Mouse (Mus musculus) stomach, embryonic 16.5 days (tissue): Measurements from ENCODE around the gene Adgrg7. TPM values are rescaled to one million over a fixed set of nuclear protein-coding genes. Genes with fewer than 3 reads are reported as not detected.

ENCODE experiments used
- ATAC-seq: fragments of 200-750 bp; cut with Nextera tagmentation; 2 replicates; pipeline ENCODE4 v1.8.0; 2017; ENCODE audit warnings: moderate number of reproducible peaks, moderate TSS enrichment; ENCODE audit not compliant: insufficient read depth, low FRiP score
- H3K27ac ChIP-seq: fragments of 300-500 bp; sonication (generic); 2 replicates; pipeline ENCODE4 v1.5.1; 2014; ENCODE audit warnings: low read length
- H3K27me3 ChIP-seq: fragments of 300-500 bp; sonication (generic); 2 replicates; pipeline ENCODE4 v1.6.1; 2014; ENCODE audit warnings: low read length, control low read depth, mixed read lengths; ENCODE audit not compliant: control insufficient read depth, insufficient read depth
- H3K36me3 ChIP-seq: fragments of 300-500 bp; sonication (generic); 2 replicates; pipeline ENCODE4 v1.6.1; 2014; ENCODE audit warnings: low read length; ENCODE audit not compliant: control insufficient read depth, insufficient read depth
- H3K4me1 ChIP-seq: fragments of 300-500 bp; sonication (generic); 2 replicates; pipeline ENCODE4 v1.6.1; 2014; ENCODE audit warnings: low read length, control low read depth, mixed read lengths; ENCODE audit not compliant: control insufficient read depth, insufficient read depth
- H3K4me2 ChIP-seq: fragments of 300-500 bp; sonication (generic); 2 replicates; pipeline ENCODE4 v1.6.1; 2014; ENCODE audit warnings: low read depth, low read length, mixed read lengths
- H3K4me3 ChIP-seq: fragments of 300-500 bp; sonication (generic); replicated peaks from 2 replicates; pipeline ENCODE4 v1.5.1; 2014; ENCODE audit warnings: mild to moderate bottlenecking, low read length
- H3K9ac ChIP-seq: fragments of 300-500 bp; sonication (generic); 2 replicates; pipeline ENCODE4 v1.6.1; 2014; ENCODE audit warnings: low read length
- H3K9me3 ChIP-seq: fragments of 300-500 bp; sonication (generic); replicated peaks from 2 replicates; pipeline ENCODE4 v1.6.1; 2016; ENCODE audit warnings: low read length, control low read depth; ENCODE audit not compliant: control insufficient read depth
- WGBS: fragments of 180-500 bp; shearing (Covaris S2); extraction: QIAGEN DNeasy Blood & Tissue Kit; methylation state at CpG from one replicate; pipeline ENCODE4 v1.1.7; 2014; 5-methylcytosine and 5-hydroxymethylcytosine counted together
- polyA plus RNA-seq: library from polyadenylated mRNA; unstranded; fragments of >200 nt; fragmentation: Nextera tagmentation; extraction: Ambion mirVana; gene quantifications from 2 replicates; pipeline ENCODE4 v1.2.1, GENCODE M21; 2015

Gene Adgrg7
- polyA plus RNA-seq, 1 experiment from 2014 or later, result 0.87 TPM

DNA sequence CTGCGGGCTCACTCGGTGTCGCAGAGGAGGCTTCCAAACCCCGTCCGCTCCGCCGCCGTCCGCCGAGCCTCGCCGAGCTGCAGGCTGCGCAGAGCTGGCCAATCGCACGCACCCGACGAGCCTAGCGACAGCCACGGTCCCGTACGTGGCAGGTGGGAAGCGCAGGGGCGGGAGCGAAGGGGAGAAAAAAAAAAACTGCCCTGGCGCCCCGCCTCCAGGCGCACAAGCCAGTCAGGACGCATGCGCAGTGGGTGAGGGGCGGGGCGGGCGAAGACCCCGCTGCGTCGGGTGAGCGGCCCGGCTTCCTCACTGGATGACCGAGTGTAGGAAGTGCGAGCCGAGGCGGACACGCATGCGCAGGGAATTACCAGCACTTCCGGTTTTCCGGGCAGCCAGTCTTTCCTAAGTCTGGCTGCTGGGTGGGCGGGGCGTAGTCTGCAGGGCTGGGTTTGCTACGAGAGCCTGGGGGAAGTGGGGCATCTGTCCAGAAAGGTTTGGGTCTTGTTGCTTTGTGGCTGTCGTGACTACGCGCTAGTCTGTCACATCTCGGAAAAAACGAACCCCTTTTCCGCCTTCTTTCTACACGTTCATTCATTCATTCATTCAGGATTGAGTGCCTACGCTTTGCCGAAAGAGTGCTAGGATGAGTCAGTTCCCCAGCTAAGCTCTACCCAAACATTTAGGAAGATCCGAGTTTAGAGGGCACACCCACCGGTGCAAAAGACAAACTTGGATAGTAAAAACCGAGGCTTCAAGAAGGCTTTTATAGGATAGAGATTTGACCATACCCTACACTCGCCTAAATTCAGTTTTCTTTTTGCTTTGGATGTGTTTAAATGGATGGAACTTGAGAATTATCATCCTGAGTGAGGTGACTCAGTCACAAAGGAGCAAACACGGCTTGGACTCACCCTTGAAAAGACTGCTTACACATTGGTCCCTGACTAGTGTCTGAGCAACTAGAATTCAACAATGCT lies 78.1 kb downstream of the Adgrg7 start, which contains the start of gene Tfg:
Gene Tfg (minus strand): TSS at position 227 of the 977 bp plus-strand sequence.
- Histone ChIP-seq H3K9me3 (no peaks in the 10 kb centered on the region), H3K27ac (peak within 1 kb of the TSS; percentile 98), H3K4me2 (peak within 1 kb of the TSS; percentile 70), H3K36me3 (no peaks in the 10 kb centered on the region), H3K27me3 (no peaks in the 10 kb centered on the region), H3K9ac (peak within 1 kb of the TSS; percentile 97), H3K4me1 (peaks cover 19% of the 10 kb centered on the region), H3K4me3 (peak within 1 kb of the TSS; percentile 91)
- WGBS, result under 1% methylated on average over 62 of the region's 62 CpGs
- ATAC-seq, result peak; percentile 97

DNA sequence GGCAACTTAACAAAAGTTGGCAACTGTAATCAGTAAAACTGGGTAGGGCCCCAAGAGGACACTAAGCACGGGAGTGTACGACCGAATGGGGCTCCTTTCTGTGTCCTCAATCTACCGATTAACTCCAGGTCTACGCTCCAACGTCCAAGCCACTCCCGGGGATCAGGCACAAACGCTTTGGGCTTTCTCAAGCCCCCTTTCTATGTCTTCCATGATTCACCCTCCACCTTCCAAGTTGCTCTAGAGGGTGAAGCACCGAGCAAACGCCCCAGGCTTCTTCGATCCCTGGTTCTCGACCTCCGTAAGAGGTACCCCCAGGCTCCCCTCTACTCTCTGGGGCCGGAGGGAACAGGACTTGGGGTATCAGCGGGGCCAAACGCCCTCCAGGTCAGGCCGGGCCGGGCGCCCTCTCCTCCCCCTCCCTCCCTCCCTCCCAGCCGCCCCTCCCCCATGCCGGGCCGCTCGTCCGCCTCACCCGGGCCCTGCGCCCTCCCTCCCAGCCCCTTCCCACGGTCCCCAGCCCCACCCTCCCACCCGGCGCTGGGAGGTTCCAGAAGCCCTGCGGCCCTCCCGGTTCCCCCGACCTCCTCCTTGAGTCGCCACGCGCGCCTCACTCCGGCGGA lies 79.0 kb downstream of the Adgrg7 start:
- under 1% methylated on average over 34 of the region's 38 CpGs for WGBS
- ATAC-seq, result peak; percentile 66

DNA sequence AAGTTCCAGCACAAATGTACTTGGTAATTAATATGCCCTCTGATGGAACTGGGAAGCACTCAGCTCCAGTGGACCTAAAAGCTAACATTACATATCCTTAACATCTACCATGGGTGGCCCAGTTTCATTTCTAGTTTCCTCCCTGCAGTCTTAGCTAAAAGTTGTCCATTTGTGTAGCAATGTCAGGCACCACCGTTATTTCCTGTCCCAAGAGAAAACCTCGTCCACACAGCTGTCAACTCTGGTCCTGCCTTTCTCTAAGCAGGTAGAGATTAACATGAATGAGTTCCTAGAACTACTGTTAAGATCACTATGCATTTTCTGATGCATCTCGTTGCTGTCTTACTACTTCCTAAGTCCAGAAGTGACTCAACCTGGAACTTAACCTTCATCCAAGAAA lies 80.0 kb downstream of the Adgrg7 start:
- H3K4me3 ChIP-seq, result peak overlapping the region; percentile 91
- WGBS, result 49% methylated on average over 3 of the region's 3 CpGs
- H3K27me3 ChIP-seq, result no peaks in the 10 kb centered on the region
- H3K36me3 ChIP-seq, result peaks cover 8% of the 10 kb centered on the region; the same call in 1 of the 2 replicates
- no peak overlapping the region for H3K9ac ChIP-seq
- H3K4me1 ChIP-seq, result peaks cover 19% of the 10 kb centered on the region
- H3K4me2 ChIP-seq, result peak overlapping the region; percentile 70
- H3K27ac ChIP-seq, result no peak overlapping the region
- H3K9me3 ChIP-seq, result no peaks in the 10 kb centered on the region
- ATAC-seq, result no peak

More for the DNA sequence above, 79.0 kb downstream of the Adgrg7 start:
- peak overlapping the region; percentile 97 for H3K9ac ChIP-seq
- H3K4me3 ChIP-seq, result peak overlapping the region; percentile 91
- peak overlapping the region; percentile 98 for H3K27ac ChIP-seq
- H3K9me3 ChIP-seq, result no peaks in the 10 kb centered on the region
- H3K36me3 ChIP-seq, result no peaks in the 10 kb centered on the region; the same call in 1 of the 2 replicates
- H3K27me3 ChIP-seq, result no peaks in the 10 kb centered on the region
- peak overlapping the region; percentile 70 for H3K4me2 ChIP-seq
- H3K4me1 ChIP-seq, result peaks cover 19% of the 10 kb centered on the region

DNA sequence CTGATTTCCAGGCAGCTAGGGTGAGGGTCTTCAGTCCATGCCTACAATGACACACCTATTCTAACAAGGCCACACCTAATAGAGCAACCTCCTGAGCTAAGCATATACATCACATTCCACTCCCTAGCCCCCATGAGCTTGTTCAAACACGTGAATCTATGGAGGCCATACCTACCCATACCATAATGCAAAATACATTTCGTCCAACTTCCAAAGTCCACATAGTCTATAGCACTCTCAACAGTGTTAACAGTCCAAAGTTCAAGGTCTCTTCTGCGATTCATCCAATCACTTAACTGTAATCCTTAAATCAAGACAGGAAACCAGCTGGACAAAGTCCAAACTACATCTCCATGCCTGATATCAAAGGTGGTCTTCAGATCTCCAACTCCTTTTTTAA lies 85.6 kb downstream of the Adgrg7 start:
- H3K9me3 ChIP-seq, result no peaks in the 10 kb centered on the region
- no peaks in the 10 kb centered on the region for H3K27me3 ChIP-seq
- H3K27ac ChIP-seq, result no peak overlapping the region
- no peak overlapping the region for H3K4me2 ChIP-seq
- no peak for ATAC-seq
- no peak overlapping the region for H3K9ac ChIP-seq
- peaks cover 24% of the 10 kb centered on the region for H3K36me3 ChIP-seq
- 73% methylated on average over 3 of the region's 3 CpGs for whole genome bisulfite sequencing
- no peak overlapping the region for H3K4me3 ChIP-seq
- H3K4me1 ChIP-seq, result peaks cover 5% of the 10 kb centered on the region

DNA sequence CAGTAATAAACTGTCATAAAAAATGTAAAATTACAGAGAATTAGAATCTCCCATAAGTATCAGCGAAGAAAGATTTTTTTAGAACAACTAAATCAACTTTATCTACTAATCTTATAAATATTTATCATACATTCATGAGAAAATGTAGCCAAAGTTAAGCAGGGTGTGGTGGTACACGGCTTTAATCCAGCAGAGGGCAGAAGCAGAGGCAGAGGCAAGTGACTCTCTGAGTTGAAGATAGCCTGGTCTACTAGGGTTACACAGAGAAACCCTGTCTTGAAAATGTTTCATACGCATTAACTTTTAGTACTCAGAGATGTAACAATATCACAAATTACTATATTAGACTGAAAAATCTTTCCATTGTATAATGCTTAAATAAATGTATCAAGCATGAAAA lies 89.9 kb downstream of the Adgrg7 start:
- Histone ChIP-seq H3K4me3 (no peak overlapping the region), H3K36me3 (peaks cover 21% of the 10 kb centered on the region; the same call in 1 of the 2 replicates), H3K9ac (no peak overlapping the region), H3K27ac (no peak overlapping the region), H3K4me2 (no peak overlapping the region), H3K27me3 (no peaks in the 10 kb centered on the region), H3K4me1 (no peaks in the 10 kb centered on the region), H3K9me3 (no peaks in the 10 kb centered on the region)
- ATAC-seq, result no peak
- WGBS, result 71% methylated on average over 3 of the region's 3 CpGs

DNA sequence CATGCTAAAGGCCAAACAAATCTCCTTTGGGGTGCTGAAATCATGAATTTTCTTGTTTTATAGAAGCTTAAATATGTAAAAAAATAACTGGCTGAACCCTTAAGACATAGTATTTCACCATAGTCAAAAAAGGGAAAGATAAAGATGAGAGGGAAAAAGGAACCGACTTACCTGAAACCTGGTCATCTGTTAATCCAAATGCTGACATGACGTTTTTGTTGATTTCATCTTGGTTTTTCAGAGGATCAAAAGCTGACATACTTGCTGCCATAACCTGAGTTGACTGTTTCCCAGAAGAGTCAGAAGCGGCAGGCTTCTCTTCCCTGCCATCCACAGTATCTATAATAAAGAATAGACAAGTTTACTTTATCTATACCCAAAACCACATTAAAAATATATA lies 94.8 kb downstream of the Adgrg7 start:
- no peak for ATAC-seq
- no peak overlapping the region for H3K4me2 ChIP-seq
- no peak overlapping the region for H3K27ac ChIP-seq
- 91% methylated on average over 3 of the region's 3 CpGs for WGBS
- H3K4me3 ChIP-seq, result no peak overlapping the region
- no peaks in the 10 kb centered on the region for H3K9me3 ChIP-seq
- no peaks in the 10 kb centered on the region for H3K4me1 ChIP-seq
- peaks cover 20% of the 10 kb centered on the region for H3K36me3 ChIP-seq
- no peaks in the 10 kb centered on the region for H3K27me3 ChIP-seq
- no peak overlapping the region for H3K9ac ChIP-seq

DNA sequence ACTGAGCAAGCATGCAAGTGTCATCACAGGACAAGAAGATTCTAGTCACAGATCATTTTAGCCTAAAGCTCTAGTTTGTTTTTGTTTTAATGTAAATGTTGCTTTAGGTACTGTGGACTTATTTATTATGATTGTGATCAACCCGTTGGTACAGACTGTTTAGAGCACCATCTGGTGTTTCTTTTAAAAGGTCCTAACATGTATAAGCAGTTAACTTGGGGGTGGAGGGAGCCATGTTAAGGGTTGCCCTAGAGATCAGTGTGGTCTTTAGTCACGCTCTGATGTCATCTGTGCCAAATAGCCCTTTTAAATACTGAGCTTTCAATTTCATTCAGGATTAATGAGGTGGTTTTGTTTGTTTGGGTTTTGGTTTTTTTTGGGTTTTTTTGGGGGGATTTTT lies 99.2 kb downstream of the Adgrg7 start:
- Histone ChIP-seq H3K4me3 (no peak overlapping the region), H3K9me3 (no peaks in the 10 kb centered on the region), H3K9ac (no peak overlapping the region), H3K27ac (no peak overlapping the region), H3K4me2 (no peak overlapping the region), H3K4me1 (no peaks in the 10 kb centered on the region), H3K27me3 (no peaks in the 10 kb centered on the region), H3K36me3 (peaks cover 25% of the 10 kb centered on the region)
- no peak for ATAC-seq
- 67% methylated on average over 2 of the region's 2 CpGs for WGBS

DNA sequence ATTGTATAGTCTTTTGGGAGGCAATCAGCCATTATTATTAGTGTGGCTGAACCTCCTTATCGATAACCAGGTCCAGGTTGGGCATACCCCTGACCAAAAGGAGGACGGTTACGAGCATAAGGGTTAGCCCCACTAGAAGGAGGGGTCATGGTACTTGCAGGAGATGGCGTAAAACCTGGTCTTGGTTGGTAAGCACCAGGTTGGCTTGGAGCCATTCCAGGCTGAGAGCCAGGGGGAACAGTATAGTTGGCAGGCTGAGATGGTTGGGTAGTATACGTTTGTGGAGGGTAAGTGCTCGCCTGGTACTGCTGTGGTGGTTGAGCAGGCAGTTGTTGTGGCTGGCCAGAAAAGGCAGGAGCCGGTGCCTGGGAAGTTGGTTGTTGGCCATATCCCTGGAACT lies 104.9 kb downstream of the Adgrg7 start:
- Histone ChIP-seq H3K27ac (no peak overlapping the region), H3K36me3 (peaks cover 22% of the 10 kb centered on the region), H3K9me3 (no peaks in the 10 kb centered on the region), H3K9ac (no peak overlapping the region), H3K4me1 (no peaks in the 10 kb centered on the region), H3K4me3 (no peak overlapping the region), H3K27me3 (no peaks in the 10 kb centered on the region), H3K4me2 (no peak overlapping the region)
- 86% methylated on average over 7 of the region's 7 CpGs for WGBS
- no peak for ATAC-seq

DNA sequence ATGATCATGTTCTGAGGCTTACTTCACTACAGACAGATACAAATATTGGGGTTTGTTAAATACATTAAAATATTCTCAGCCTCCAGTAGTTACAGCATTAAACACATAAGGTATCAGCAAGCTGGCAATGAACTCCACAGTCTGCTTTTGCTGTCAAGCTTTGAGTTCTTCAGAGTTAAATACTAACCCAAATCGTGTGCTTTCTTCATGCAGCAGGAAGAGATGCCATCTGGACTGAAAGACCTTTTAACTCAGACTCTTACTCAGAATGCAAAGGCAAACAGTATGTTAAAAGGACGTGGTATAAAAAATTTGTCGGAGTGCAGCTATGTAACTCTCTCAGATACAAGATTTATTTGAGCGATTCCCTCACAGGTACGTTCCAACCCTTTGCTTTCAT lies 108.9 kb downstream of the Adgrg7 start:
- H3K4me1 ChIP-seq, result no peaks in the 10 kb centered on the region
- no peak overlapping the region for H3K27ac ChIP-seq
- H3K9me3 ChIP-seq, result no peaks in the 10 kb centered on the region
- no peak overlapping the region for H3K4me2 ChIP-seq
- no peak for ATAC-seq
- H3K4me3 ChIP-seq, result no peak overlapping the region
- no peak overlapping the region for H3K9ac ChIP-seq
- no peaks in the 10 kb centered on the region for H3K27me3 ChIP-seq
- 89% methylated on average over 5 of the region's 5 CpGs for whole genome bisulfite sequencing
- peaks cover 23% of the 10 kb centered on the region for H3K36me3 ChIP-seq
